Mouse (Mus musculus) adrenal gland, adult 2 months (tissue): ENCODE measurements around the gene Epas1. TPM values are rescaled to one million over a fixed set of nuclear protein-coding genes. Genes with fewer than 3 reads are reported as not detected.

Source experiments
- DNase-seq: peaks from one replicate; pipeline ENCODE4 v3.0.0; 2021
- long read RNA-seq: library from polyadenylated mRNA; stranded (forward); transcript quantifications from one replicate; pipeline ENCODE4 v2.0.0, GENCODE M21; 2021
- polyA plus RNA-seq: library from polyadenylated mRNA; depleted of rRNA; stranded (reverse); fragments of >200 nt; gene quantifications from 2 replicates; pipeline ENCODE4 v1.2.3, GENCODE M21; 2012; rRNA removed
- total RNA-seq, 2 experiments: library from RNA; stranded (reverse); gene quantifications; 2 replicates each; pipeline ENCODE4 v1.2.3; 2021

Epas1 gene
- total RNA-seq (100 to 1,000 TPM; 178 to 179 TPM), polyA plus RNA-seq (97.2 and 155 TPM in 2 replicates)
- long read RNA-seq, full-length matches to known transcripts = 21 of 39 reads
- long read RNA-seq, partial matches to known transcripts = 9 of 39 reads
- long read RNA-seq, other reads (novel, unspliced or antisense) = 9 of 39 reads

DNA sequence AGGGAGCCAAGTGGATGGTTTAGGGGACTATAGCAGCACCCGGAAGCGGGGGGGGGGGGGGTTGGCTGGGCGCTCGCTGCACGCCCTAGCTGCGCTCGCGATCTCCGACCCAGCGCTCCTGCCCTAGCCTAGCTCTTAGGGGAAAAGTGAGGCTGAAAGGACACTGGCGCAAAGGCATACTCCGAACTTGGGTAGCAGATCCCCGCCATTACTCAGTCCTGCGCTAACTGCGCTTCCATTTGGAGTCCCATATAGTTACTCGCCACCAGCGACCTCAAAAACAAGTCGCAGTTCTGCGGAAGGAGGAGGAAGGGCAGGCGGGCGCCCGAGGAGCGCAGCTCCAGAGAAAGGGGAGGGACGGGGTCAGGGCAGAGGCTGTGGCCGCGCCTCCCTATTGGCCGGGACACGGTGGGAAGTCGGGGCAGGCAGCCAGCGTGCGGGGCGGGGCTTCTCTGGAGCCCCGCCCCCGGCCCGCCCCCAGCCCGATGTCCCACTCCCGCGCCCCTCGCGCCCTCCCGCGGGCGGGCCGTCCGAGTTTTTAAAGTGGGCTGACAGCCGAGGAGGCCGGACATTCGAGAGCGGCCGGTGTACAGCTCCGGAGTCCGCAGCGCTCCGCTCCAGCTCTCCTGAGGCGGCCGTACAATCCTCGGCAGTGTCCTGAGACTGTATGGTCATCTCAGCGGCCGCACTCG, at the start of gene Epas1:
Gene Epas1, plus strand, starts transcription at position 571 of the 692 bp plus-strand sequence.
- DNase-seq = peak; percentile 95

DNA sequence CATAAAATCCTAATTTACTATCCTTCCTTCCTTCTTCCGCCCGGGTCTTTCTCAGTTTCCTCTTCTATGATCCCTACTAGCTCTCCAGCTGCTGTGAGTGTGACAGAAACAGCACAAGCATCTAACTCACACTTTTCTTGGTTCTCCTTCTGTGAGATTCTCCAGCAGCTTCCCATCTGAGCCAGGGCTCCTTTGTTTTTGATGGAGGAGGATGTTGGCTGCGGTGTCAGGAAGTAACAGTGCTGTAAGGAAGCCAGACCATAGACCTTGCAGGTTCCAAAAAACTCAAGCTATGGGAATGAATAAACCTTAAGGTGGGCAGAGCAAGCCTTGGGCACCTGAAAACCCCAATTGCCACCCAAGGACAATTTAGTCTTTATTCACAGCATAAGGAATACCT, 48.3 kb upstream of the Epas1 start:
- DNase-seq = no peak

DNA sequence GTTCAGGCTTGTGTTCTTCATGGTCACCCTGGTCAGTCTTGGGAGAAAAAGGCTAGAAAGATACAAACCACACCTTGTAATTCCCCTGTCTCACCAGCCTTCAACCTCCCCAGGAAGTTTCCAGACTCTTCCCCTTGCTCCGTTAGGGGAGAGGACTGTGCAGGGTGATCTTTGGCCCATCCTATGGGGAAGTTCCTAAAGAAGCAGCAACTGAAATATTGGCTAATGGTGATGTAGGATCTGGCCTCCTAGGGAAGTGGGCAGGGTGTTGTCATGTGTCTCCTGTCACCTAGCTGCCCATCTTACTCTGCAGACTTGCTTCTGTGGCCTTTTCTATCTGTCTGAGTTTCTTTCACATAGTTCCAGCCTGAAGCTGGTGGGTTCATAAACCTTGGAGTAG, 47.0 kb upstream of the Epas1 start:
- DNase-seq = no peak

DNA sequence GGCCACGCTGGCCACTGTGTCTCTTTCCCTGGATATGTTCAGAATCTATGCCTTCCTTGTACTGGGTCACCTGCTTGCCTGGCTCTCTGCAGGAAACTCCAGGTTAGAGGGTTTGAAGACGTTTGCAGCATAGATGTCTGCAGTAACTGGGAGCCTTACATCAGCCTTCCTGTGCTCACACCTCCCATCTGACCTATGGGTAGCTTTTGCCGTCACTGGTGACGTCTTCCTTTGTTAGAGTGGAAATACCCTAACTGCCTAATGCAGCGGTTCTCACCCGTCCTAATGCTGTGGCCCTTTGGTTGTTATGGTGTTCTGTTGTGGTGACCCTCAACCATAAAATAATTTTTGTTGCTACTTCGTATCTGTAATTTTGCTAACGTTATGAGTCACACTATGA, 43.7 kb upstream of the Epas1 start:
- DNase-seq = no peak

DNA sequence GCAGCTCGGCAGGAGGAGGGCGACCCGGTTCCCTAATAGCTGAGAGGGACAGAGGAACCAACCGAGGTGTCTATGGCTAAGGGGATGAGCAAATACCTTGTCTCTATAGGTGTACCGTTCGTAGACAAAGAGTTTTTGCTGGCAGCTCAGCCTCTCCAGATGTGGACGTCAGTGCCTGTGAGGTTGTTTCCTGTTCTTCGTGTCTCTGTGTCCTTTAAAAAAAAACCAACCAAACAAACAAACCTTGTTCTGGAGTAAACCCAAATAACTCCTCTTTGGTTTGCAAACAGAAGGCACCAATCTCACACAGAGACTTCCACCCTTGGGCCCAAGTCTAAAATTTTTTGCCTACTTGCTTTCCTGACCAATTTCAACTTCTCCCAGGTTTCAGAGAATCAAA, 43.1 kb upstream of the Epas1 start:
- DNase-seq = no peak

DNA sequence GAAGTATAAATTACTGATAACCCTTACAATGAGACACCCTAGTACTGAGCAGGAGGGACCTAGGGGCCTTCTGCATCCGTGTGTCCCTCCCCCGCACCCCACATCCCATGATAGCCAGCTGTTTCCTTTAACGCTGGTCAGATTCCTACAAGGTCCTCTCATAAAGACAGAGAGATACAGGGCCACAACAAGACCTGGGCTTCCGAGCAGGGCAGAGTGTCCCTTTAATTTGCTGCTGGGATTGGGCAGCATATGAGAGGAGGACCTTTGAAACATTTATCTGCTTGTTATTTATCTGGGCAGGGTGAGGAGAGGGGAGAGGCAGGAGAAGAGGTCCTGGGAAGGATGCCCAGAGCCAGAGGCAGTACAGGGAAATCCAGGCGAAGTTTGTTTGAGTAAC, 41.6 kb upstream of the Epas1 start:
- DNase-seq = no peak

DNA sequence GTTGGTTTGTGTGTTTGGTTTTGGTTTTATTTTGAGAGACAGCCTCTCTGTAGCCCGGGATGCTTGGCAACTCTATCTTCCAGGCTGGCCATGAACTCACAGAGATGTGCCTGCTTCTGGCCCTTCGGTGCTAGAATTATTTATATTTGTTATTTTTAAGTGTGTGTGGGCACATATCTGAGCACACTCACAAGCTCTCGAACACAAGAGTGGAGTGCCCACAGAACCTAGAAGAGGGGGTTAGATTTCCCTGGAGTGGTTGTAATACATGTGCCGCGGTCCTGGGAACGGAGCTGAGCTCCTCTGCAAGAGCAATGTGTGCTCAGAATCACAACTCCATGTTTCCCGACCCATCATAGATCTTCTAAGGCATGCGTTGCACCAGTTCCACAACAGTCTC, 40.9 kb upstream of the Epas1 start:
- DNase-seq = no peak

DNA sequence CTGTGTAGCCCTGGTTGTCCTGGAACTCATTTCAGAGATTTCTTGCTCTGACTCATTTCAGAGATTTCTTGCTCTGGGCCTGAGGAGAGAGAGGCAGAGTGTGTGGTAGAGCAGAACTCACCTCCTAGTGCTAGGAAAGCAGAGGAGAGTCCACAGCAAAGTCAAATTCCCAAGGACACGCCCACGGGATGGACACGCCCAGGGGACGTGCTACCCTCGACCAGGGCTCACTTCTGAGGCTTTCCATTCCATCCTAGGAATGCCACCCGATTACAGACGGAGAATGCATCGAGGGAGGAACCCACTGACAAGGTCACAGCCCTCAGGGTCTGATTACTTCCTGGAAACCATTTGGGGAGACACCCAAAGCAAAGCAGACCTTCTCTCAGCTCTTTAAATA, 39.9 kb upstream of the Epas1 start:
- peak; percentile 41 for DNase-seq

DNA sequence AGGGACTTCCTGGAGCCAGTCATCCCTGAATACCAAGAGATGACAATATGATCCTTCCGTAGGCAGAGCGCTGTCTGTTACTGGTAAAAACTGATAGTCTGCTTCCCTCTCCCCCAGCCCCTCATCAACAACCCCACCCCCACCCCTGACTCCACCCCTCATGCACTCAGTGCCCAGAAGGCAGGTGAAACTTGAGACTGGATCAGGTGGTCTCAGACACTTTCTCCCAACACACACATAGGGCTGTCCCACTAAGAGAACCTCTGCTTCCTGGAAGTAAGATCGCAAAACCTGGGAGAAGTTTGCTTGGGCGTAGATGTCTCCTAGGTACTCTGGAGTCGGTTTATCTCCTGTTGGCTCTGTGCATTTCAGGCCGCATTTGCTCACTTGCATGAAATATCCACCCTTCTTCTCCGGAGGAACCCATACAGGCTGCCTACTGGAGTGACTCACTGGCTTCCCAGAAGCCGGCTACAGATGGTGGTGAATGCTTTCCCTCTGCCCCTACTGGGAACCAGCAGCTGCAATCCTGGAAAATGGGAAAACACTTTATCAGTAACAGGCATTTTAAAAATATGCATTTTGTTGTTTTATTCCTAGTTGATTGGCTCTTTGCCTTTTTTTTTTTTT, 28.6 kb upstream of the Epas1 start:
- DNase-seq = no peak

DNA sequence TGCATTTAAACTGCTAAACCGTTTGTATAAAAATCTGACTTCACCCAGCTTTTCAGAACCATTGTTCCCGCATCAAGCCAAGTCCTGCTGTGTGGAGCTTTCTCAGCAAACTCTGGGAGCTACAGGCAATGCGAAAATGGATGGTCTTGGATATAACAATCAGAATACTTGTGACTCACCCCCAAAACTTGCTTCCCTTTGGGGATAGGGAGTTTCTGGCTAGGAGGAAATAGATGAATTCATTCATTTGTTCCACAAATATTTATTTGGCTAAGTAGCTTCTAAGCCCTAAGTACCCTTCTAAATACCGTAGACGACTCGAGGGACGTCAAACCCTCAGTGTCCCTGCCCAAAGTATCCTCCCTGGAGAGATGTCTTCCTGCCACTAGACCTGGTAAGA, 27.0 kb upstream of the Epas1 start:
- no peak for DNase-seq

DNA sequence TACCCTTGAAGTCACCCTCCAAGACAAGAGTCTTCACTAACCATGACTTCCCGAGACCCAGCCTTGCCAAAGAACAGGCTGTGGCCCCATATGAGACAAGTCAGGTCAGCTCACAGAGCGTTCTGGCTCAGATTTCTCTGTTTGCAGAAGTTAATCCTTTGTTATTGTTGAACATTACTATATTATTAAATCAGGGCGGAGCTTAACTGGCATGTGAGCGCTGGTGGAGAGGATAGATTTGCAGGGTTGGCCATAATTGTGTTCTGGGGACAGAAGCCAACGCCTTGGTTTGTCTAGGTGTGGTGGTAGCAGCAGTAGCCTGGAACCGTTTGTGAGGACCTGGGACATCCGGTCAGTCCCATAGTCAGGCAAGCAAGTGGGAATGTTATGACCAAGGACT, 26.5 kb upstream of the Epas1 start:
- no peak for DNase-seq

DNA sequence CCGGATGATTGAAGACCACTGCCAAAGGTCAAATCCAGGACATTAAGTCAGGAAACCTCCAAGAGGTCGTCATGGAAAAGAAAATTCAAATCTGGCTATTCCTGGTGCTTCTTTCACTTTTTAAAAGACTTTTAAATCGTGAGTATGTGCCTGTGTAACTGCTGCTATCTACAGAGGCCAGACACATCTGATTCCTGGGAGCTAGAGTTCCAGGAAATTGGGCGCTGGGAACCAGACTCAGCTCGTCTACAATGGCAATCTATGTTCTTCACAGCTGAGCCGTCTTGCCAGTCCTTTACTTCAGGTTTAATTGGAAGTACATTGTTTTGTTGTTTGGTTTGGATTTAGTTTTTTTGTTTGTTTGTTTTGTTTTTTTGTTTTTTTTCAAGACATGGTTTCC, 22.2 kb upstream of the Epas1 start:
- no peak for DNase-seq

DNA sequence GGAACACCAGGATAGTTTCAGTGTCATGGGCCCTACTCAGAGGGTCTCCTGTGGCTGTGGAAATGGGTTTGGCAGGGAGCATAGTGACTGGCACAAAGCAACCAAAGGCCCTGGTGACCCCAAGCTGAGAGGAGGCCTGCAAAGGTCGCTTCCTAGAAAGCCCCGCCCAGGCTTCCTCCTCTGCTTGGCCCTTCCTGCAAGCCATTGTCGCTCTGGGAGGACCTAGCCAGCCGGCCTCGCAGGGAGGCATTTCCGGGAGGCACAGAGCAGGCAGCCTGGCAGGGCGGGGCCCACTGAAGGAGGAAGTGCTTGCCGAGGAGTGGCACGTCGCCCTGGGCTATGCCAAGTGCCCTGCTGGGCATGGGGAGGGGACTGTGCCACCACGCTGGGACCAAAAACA, 21.5 kb upstream of the Epas1 start:
- DNase-seq = peak; percentile 85

DNA sequence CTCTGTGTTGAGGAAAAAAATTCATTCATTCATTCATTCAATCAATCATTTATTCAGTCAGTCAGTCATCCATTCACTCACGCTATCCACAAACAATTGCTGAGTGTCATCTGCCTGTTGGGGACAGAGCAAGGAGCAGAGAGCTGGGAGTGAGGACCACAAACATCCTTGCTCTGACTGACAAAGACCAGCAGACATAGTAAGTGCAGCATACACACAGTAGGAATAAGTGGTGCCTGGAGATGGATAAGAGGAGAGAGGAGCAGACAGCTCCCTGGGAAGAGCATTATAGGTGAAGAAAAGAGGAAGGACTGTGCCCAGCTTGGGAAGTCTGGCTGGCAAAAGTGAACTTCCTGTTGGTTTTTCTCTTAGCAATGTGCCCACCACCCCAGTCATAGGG, 21.0 kb upstream of the Epas1 start:
- no peak for DNase-seq

DNA sequence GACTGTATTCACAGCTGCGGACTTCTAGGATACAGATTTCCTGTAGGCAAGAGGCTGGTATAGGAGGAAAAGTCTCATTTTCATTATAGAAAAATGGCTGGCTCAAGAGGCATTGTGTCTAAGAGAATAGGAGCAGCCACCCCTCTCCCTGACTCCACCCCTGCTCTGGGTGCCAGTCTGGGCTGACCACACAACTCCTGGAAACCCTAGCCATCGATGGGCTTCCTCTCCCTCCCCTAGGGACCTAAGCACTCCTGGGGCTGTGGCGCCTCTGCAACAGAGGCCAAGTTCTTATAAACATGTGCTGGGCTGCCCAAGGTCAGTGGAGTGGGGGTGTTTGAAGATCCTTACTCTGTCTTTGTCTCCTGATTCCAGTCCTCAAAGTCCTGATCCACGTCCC, 19.9 kb upstream of the Epas1 start:
- peak; percentile 38 for DNase-seq

DNA sequence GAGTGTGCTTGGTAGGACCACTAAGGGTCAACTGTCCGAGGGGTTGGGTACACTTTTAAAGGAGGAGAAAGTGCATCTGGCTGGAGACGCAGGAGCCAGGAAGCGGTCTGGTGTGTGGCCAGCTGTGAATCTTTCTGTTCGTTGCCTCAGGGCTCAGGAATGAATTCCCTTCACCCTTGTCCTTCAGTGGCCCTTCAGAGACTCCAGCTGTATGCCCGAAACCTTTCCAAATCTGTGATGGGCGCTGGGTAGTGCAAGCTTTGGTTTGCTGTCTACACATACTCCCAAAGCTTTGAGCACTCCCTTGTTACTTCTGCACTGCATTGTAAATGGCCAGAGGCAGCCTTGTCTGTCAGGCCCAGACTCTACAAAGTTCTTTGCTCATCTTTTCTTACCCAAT, 15.0 kb upstream of the Epas1 start:
- no peak for DNase-seq

DNA sequence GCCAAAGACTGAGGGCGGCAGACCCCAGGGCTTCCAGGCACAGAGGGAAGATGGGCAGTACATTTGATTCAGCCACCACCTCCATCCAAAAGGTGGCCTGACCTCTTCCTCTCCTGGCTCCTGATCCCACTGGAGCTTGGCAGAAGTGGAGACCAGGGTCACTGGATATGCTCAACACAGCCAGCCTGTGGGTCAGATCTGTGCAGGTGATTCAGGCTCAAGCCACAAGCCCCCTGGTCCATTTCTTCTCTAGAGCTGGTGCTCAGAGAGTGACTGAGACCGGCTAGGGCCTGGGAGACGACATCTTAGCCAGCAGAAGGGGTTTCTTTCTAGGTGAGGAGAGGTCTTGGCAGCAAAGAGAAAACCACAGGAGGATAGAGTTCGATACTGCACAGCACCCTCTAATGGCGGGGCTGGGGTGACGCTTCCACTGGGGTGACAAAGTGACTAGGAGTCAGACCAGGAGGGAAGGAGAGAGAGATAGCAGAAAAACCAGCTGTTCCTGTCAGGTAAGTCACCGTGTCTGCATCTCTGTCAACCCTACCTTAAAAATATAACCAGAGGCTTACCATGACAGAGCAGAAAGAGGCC, 10.1 kb upstream of the Epas1 start:
- no peak for DNase-seq

DNA sequence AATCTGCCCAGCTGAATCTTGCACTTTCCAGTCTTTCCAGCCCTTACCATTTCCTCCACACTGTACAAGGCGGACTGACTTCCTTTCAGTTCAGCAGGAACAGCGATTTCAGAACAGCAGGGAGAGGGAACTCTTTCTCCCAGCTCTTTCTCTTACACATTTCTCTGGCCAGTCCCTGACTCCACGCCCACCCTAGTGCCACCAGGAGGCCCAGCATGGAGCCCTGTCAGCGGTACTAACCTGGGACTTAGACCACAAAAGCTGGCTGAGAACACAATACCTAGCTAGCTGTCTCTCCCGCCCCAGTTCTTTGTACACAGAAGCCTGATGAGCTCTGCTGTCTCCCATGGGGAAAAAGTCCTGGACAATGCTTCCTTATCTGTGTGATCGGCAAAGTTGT, 8.6 kb upstream of the Epas1 start:
- DNase-seq = no peak

DNA sequence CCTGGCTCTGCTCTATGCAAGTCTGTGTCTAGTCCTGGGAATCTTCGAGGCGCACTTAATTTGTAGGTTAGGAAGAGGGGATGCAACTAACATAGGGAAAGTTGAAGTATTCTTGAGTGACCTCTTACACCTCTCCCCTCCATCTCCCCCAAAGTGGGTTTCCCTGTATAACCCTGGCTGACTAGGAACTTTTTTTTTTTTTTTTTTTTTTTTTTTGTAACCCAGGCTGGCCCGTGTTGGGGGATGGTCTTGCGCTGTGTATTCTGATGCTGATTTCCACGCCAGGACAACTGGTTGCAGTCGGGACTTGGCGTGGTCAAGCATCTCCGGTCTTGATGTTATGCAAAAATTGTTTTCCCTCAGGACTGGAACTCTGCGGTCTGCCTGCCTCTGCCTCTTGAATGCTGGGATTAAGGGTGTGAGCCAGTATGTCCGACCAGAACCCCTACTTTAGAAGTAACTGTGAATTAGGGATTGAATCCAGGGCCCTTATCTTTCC, 2.1 kb upstream of the Epas1 start:
- no peak for DNase-seq

DNA sequence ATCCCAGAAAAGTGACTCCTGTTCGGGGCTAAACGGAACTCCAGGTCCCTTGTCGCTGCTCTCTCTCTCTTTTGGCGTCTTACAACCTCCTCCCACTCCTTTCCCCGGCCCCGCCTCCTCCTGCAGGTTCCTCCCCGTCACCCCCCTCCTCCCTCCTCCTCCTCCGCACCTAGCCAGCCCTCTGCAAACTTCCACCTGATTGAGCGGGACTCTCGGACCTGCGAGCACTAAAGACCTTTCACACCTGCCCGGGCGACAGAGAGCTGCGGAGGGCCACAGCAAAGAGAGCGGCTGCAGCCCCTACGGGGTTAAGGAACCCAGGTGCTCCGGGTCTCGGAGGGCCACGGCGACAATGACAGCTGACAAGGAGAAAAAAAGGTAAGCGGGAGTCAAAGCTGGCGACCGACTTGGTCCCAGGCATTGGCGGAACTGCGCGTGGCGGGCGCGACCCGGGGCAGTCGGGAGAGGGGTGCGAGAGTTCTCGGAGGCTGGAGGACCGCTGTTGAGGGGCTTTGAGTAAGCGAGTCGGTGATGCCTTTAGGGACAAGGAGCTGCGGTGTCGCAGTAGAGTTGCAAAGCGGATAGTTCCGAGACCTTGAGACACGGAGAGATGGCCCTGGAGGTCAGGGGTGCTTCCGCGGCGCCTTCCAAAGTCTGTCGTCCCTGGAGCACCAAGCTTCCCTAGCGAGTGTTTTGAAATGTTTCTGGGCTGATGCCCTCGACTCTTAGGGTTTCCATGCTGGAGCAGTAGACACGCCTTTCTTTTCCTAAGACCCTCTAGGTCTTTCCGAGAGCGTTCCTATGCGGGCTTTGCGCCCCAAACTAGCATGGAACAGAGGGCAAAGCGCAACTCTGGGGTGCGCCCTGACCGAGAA, 668 bp downstream of the Epas1 start:
- peak; percentile 85 for DNase-seq

DNA sequence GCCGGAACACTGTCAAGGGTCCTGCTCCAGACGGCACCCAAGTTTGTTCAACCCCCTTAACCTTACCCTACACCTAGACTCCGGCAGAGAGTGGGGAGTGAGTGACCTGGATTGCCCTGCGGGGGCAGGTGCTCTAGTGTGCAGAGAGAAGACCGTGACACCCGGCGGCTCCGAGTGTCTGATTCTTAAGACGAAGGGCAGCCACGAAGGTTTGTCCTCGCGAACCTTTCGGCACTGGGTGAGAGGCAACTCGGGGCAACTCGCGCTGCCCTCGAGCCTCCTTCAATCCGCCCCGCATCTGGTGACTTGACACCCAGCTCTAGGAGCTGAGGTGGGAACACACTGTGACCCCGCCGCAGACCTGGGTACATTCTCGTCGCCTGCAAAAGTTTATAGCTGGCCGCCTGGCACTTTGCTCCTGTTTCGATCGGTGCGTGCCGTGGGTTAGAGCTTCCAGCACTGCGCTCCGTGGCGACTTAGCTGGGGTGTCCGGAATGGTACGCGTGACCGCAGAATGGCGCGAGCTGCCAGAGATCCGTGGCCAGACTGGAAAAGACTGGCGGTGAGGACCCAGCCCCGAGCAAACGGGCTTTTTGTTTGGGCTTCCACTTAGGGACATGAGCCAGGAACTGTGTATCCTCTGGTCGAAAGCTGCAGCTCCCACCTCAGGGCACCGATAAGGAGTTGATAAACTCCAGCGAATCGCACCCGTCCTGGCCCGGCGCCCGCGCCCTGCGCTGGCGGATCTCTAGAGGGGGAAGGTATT, 1.5 kb downstream of the Epas1 start:
- DNase-seq = peak; percentile 81
